Mouse (Mus musculus): Measurements from ENCODE around the gene Cox7a2l. TPM values are rescaled to one million over a fixed set of nuclear protein-coding genes. Genes with fewer than 3 reads are reported as not detected.

Cox7a2l gene
- polyA plus RNA-seq, 1 experiment from 2014 or later: 188 TPM

- Histone ChIP-seq H3K27me3 (no peaks in the 10 kb centered on the region), H3K4me3 (no peak overlapping the region), H3K4me2 (no peak overlapping the region), H3K9me3 (no peaks in the 10 kb centered on the region), H3K27ac (no peak overlapping the region), H3K9ac (no peak overlapping the region), H3K36me3 (peaks cover 85% of the 10 kb centered on the region), H3K4me1 (replicated peaks) (no peaks in the 10 kb centered on the region)
- 96% methylated on average over 12 of the region's 12 CpGs for WGBS
- ATAC-seq (ENCODE audit: low FRiP score): no peak
Measured at GRCm38 (mm10) chr17:83477089-83477488, 40.0 kb downstream of the Cox7a2l start.

GRCm38 (mm10) chr17:83469586-83469985, 47.5 kb downstream of the Cox7a2l start:
- H3K4me2 ChIP-seq: no peak overlapping the region
- WGBS: 92% methylated on average over 2 of the region's 2 CpGs
- H3K27me3 ChIP-seq: no peaks in the 10 kb centered on the region
- H3K9me3 ChIP-seq: no peaks in the 10 kb centered on the region
- peaks cover 61% of the 10 kb centered on the region for H3K36me3 ChIP-seq
- H3K9ac ChIP-seq: no peak overlapping the region
- H3K4me1 ChIP-seq (replicated peaks): no peaks in the 10 kb centered on the region; the same call in 1 of the 2 replicates
- ATAC-seq (ENCODE audit: low FRiP score): no peak
- H3K27ac ChIP-seq: no peak overlapping the region
- H3K4me3 ChIP-seq: no peak overlapping the region

GRCm38 (mm10) chr17:83466697-83467251, 50.4 kb downstream of the Cox7a2l start:
- H3K27me3 ChIP-seq: no peaks in the 10 kb centered on the region
- 59% methylated on average over 6 of the region's 6 CpGs for whole genome bisulfite sequencing
- no peak overlapping the region for H3K9ac ChIP-seq
- H3K9me3 ChIP-seq: no peaks in the 10 kb centered on the region
- no peaks in the 10 kb centered on the region; the same call in 1 of the 2 replicates for H3K4me1 ChIP-seq (replicated peaks)
- peak; percentile 43; the same call in 1 of the 2 replicates for ATAC-seq (ENCODE audit: low FRiP score)
- peak overlapping the region; percentile 41; the same call in 1 of the 2 replicates for H3K27ac ChIP-seq
- no peak overlapping the region for H3K4me2 ChIP-seq
- no peak overlapping the region for H3K4me3 ChIP-seq
- peaks cover 58% of the 10 kb centered on the region for H3K36me3 ChIP-seq

DNA sequence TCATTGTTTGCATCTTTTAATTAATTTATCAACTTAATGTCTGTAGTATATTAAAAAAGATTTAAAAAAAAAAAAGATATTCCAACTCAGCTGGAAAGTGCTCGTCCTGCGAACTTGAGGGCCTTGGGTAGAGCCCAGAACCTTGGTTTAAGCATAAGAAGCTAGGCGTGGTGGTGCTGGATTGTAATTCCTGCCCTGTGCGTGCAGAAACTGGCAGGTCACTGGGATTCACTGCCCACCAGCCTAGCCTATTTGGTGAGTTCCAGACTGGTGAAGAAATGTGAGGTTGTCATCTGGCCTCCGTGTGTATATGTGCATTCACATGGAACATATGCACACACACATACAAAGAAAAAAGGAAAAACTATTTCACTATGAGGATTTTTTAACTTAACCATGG, 51.2 kb downstream of the Cox7a2l start:
- Histone ChIP-seq H3K9ac (no peak overlapping the region), H3K27ac (no peak overlapping the region), H3K4me3 (no peak overlapping the region), H3K27me3 (no peaks in the 10 kb centered on the region), H3K4me1 (replicated peaks) (no peaks in the 10 kb centered on the region; the same call in 1 of the 2 replicates), H3K4me2 (no peak overlapping the region), H3K36me3 (peaks cover 58% of the 10 kb centered on the region), H3K9me3 (no peaks in the 10 kb centered on the region)
- no peak for ATAC-seq (ENCODE audit: low FRiP score)
- WGBS: 93% methylated on average over 5 of the region's 5 CpGs

DNA sequence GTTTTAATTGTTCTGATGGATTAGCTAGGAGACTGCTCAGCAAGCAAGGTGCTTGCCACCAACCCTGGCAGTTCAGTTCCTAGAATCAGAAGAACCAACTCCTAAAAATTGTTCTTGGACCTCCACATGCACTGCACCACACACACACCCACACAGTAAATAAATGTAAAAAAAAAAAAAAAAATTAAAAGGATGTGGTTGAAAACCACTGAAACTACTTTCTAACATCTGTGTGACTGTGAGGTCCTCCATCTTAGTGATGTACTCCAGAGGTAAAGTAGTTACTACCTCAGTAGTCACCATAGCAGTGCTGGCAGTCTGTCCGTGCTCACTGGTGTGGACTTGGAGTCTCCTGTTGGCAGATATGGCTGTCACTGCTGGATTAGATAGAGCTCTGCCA, 59.9 kb downstream of the Cox7a2l start:
- H3K4me1 ChIP-seq (replicated peaks): no peaks in the 10 kb centered on the region
- no peak overlapping the region for H3K4me3 ChIP-seq
- H3K4me2 ChIP-seq: no peak overlapping the region
- no peak overlapping the region for H3K9ac ChIP-seq
- no peaks in the 10 kb centered on the region for H3K27me3 ChIP-seq
- H3K36me3 ChIP-seq: peaks cover 67% of the 10 kb centered on the region
- no peaks in the 10 kb centered on the region for H3K9me3 ChIP-seq
- 96% methylated on average over 1 of the region's 1 CpGs for WGBS
- H3K27ac ChIP-seq: no peak overlapping the region
- no peak for ATAC-seq (ENCODE audit: low FRiP score)

DNA sequence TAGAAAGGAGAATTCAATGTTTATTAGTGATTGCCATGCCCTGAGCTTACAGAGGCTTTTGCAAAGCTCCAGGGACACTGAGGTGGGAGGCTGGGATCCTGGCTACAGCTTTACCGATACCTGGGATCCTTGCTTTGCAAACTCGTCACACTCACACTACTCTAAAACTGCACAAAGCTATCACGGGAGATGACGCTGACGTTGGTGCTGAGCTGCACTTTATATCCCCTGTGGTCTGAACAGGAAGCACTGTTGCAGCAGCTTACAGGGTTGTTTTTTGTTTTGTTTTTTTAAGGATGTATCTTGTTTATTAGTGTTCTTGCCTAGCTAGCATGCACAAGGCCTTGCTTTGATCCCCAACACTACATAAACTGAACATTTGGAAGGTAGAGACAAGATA, 63.5 kb downstream of the Cox7a2l start:
- Histone ChIP-seq H3K9me3 (no peaks in the 10 kb centered on the region), H3K4me1 (replicated peaks) (no peaks in the 10 kb centered on the region), H3K9ac (no peak overlapping the region), H3K27me3 (no peaks in the 10 kb centered on the region), H3K4me3 (no peak overlapping the region), H3K4me2 (no peak overlapping the region), H3K27ac (no peak overlapping the region), H3K36me3 (peaks cover 69% of the 10 kb centered on the region)
- ATAC-seq (ENCODE audit: low FRiP score): no peak
- 83% methylated on average over 5 of the region's 5 CpGs for WGBS

DNA sequence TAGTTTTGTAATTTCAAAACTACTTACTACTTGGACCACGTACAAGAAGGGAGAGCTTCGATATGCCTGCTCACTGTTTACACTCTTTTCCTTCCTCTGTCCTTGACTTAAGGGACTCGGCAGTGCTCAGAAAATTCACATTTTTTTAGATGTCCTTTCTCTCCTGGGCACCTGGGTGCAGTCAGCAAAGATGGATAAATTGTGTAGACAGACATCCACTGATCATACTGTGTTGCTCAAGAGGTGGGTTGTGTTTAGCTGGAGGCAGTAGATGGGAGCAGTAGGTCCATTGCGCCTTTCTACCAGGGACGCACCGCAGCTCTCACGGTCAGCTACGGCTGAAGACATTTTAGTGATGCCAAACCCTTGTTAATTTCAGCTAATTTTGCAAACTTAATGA, 64.7 kb downstream of the Cox7a2l start:
- no peak for ATAC-seq (ENCODE audit: low FRiP score)
- peaks cover 61% of the 10 kb centered on the region for H3K36me3 ChIP-seq
- H3K9me3 ChIP-seq: no peaks in the 10 kb centered on the region
- H3K4me2 ChIP-seq: no peak overlapping the region
- H3K9ac ChIP-seq: no peak overlapping the region
- H3K27ac ChIP-seq: no peak overlapping the region
- no peak overlapping the region for H3K4me3 ChIP-seq
- H3K27me3 ChIP-seq: no peaks in the 10 kb centered on the region
- WGBS: 99% methylated on average over 8 of the region's 8 CpGs
- H3K4me1 ChIP-seq (replicated peaks): no peaks in the 10 kb centered on the region

Other genes starting within 250 kb of the Cox7a2l start
- 32.3 and 32.5 TPM in 2 replicates for gene Eml4, start 166.4 kb downstream of the Cox7a2l start, polyA plus RNA-seq (2015; fragmentation: Nextera tagmentation; extraction: Ambion mirVana)
- gene Kcng3, start 114.6 kb upstream of the Cox7a2l start, polyA plus RNA-seq (2015; fragmentation: Nextera tagmentation; extraction: Ambion mirVana): 0.08 TPM in 1 of 2 replicates, not detected in the other
- gene Mta3, start 188.8 kb upstream of the Cox7a2l start, polyA plus RNA-seq (2015; fragmentation: Nextera tagmentation; extraction: Ambion mirVana): 30.5 and 33.3 TPM in 2 replicates